Mouse (Mus musculus): ENCODE results near the gene Gsx1. TPM values are rescaled to one million over a fixed set of nuclear protein-coding genes. Genes with fewer than 3 reads are reported as not detected.

Gsx1 gene
- not detected in 2 replicates for polyA plus RNA-seq (2012; ENCODE audit: insufficient read depth, insufficient read length, missing spikeins)

- Histone ChIP-seq H3K4me1 (ENCODE audit: control insufficient read depth, insufficient read depth, low read length) (peaks cover 3% of the 10 kb centered on the region), H3K4me3 (ENCODE audit: insufficient read depth, low read length) (peak within 1 kb of the TSS; percentile 60), H3K27ac (ENCODE audit: insufficient read depth, low read depth, low read length) (no peak within 1 kb of the TSS)
- no peak for TF ChIP-seq CTCF (IDR thresholded peaks at IDR 0.05; ENCODE audit: low read depth, low read length)
- TF ChIP-seq POLR2A (IDR thresholded peaks at IDR 0.05; ENCODE audit: borderline replicate concordance, low read depth, low read length) = no peak
These were observed at the start of gene Gsx1 for GRCm38 (mm10) chr5:147188571-147188975. Gene Gsx1, plus strand, starts transcription at chr5:147188696.

- no peak overlapping the region for H3K27ac ChIP-seq (ENCODE audit: insufficient read depth, low read depth, low read length)
- no peaks in the 10 kb centered on the region for H3K4me1 ChIP-seq (ENCODE audit: control insufficient read depth, insufficient read depth, low read length)
- no peak overlapping the region for H3K4me3 ChIP-seq (ENCODE audit: insufficient read depth, low read length)
- TF ChIP-seq POLR2A (IDR thresholded peaks at IDR 0.05; ENCODE audit: borderline replicate concordance, low read depth, low read length) (no peak), CTCF (IDR thresholded peaks at IDR 0.05; ENCODE audit: low read depth, low read length) (peak; percentile 36; the same call in 1 of the 2 replicates)
These were observed 41.2 kb upstream of the Gsx1 start for GRCm38 (mm10) chr5:147147340-147147739.

GRCm38 (mm10) chr5:147154806-147155371 is 33.6 kb upstream of the Gsx1 start:
- Histone ChIP-seq H3K4me1 (ENCODE audit: control insufficient read depth, insufficient read depth, low read length) (no peaks in the 10 kb centered on the region), H3K27ac (ENCODE audit: insufficient read depth, low read depth, low read length) (no peak overlapping the region), H3K4me3 (ENCODE audit: insufficient read depth, low read length) (no peak overlapping the region)
- TF ChIP-seq POLR2A (IDR thresholded peaks at IDR 0.05; ENCODE audit: borderline replicate concordance, low read depth, low read length) (no peak), CTCF (IDR thresholded peaks at IDR 0.05; ENCODE audit: low read depth, low read length) (no peak)

- Histone ChIP-seq H3K4me1 (ENCODE audit: control insufficient read depth, insufficient read depth, low read length) (no peaks in the 10 kb centered on the region), H3K4me3 (ENCODE audit: insufficient read depth, low read length) (no peak overlapping the region), H3K27ac (ENCODE audit: insufficient read depth, low read depth, low read length) (no peak overlapping the region)
- TF ChIP-seq POLR2A (IDR thresholded peaks at IDR 0.05; ENCODE audit: borderline replicate concordance, low read depth, low read length) (no peak), CTCF (IDR thresholded peaks at IDR 0.05; ENCODE audit: low read depth, low read length) (no peak)
These were observed 32.9 kb upstream of the Gsx1 start for GRCm38 (mm10) chr5:147155449-147156133.

- Histone ChIP-seq H3K4me3 (ENCODE audit: insufficient read depth, low read length) (no peak overlapping the region), H3K4me1 (ENCODE audit: control insufficient read depth, insufficient read depth, low read length) (no peaks in the 10 kb centered on the region), H3K27ac (ENCODE audit: insufficient read depth, low read depth, low read length) (no peak overlapping the region)
- TF ChIP-seq POLR2A (IDR thresholded peaks at IDR 0.05; ENCODE audit: borderline replicate concordance, low read depth, low read length) = no peak
- TF ChIP-seq CTCF (IDR thresholded peaks at IDR 0.05; ENCODE audit: low read depth, low read length) = no peak
These were observed 32.1 kb upstream of the Gsx1 start for GRCm38 (mm10) chr5:147156376-147156775.

GRCm38 (mm10) chr5:147157441-147157840 is 31.1 kb upstream of the Gsx1 start:
- no peak overlapping the region for H3K27ac ChIP-seq (ENCODE audit: insufficient read depth, low read depth, low read length)
- TF ChIP-seq POLR2A (IDR thresholded peaks at IDR 0.05; ENCODE audit: borderline replicate concordance, low read depth, low read length) (no peak), CTCF (IDR thresholded peaks at IDR 0.05; ENCODE audit: low read depth, low read length) (no peak)
- no peaks in the 10 kb centered on the region for H3K4me1 ChIP-seq (ENCODE audit: control insufficient read depth, insufficient read depth, low read length)
- H3K4me3 ChIP-seq (ENCODE audit: insufficient read depth, low read length) = no peak overlapping the region

- TF ChIP-seq CTCF (IDR thresholded peaks at IDR 0.05; ENCODE audit: low read depth, low read length) = no peak
- TF ChIP-seq POLR2A (IDR thresholded peaks at IDR 0.05; ENCODE audit: borderline replicate concordance, low read depth, low read length) = no peak
- H3K4me3 ChIP-seq (ENCODE audit: insufficient read depth, low read length) = no peak overlapping the region
- H3K4me1 ChIP-seq (ENCODE audit: control insufficient read depth, insufficient read depth, low read length) = no peaks in the 10 kb centered on the region
These were observed 29.2 kb upstream of the Gsx1 start for GRCm38 (mm10) chr5:147159320-147159719.

GRCm38 (mm10) chr5:147159792-147160191 is 28.7 kb upstream of the Gsx1 start:
- no peak overlapping the region for H3K4me3 ChIP-seq (ENCODE audit: insufficient read depth, low read length)
- no peaks in the 10 kb centered on the region for H3K4me1 ChIP-seq (ENCODE audit: control insufficient read depth, insufficient read depth, low read length)
- H3K27ac ChIP-seq (ENCODE audit: insufficient read depth, low read depth, low read length) = no peak overlapping the region
- no peak for TF ChIP-seq CTCF (IDR thresholded peaks at IDR 0.05; ENCODE audit: low read depth, low read length)
- TF ChIP-seq POLR2A (IDR thresholded peaks at IDR 0.05; ENCODE audit: borderline replicate concordance, low read depth, low read length) = no peak

More at GRCm38 (mm10) chr5:147159320-147159719, 29.2 kb upstream of the Gsx1 start:
- no peak overlapping the region for H3K27ac ChIP-seq (ENCODE audit: insufficient read depth, low read depth, low read length)

- Histone ChIP-seq H3K4me1 (ENCODE audit: control insufficient read depth, insufficient read depth, low read length) (no peaks in the 10 kb centered on the region), H3K4me3 (ENCODE audit: insufficient read depth, low read length) (no peak overlapping the region), H3K27ac (ENCODE audit: insufficient read depth, low read depth, low read length) (no peak overlapping the region)
- TF ChIP-seq CTCF (IDR thresholded peaks at IDR 0.05; ENCODE audit: low read depth, low read length) (no peak), POLR2A (IDR thresholded peaks at IDR 0.05; ENCODE audit: borderline replicate concordance, low read depth, low read length) (no peak)
These were observed 23.4 kb upstream of the Gsx1 start for GRCm38 (mm10) chr5:147165060-147165459.

GRCm38 (mm10) chr5:147170088-147170487 is 18.4 kb upstream of the Gsx1 start:
- TF ChIP-seq CTCF (IDR thresholded peaks at IDR 0.05; ENCODE audit: low read depth, low read length) (no peak), POLR2A (IDR thresholded peaks at IDR 0.05; ENCODE audit: borderline replicate concordance, low read depth, low read length) (no peak)
- Histone ChIP-seq H3K27ac (ENCODE audit: insufficient read depth, low read depth, low read length) (no peak overlapping the region), H3K4me3 (ENCODE audit: insufficient read depth, low read length) (no peak overlapping the region), H3K4me1 (ENCODE audit: control insufficient read depth, insufficient read depth, low read length) (no peaks in the 10 kb centered on the region)

Measured in bone marrow macrophage, adult 2 months (primary cell).